13 mouse cellular contexts compared by ENCODE assay signal in the genomic region with DNA sequence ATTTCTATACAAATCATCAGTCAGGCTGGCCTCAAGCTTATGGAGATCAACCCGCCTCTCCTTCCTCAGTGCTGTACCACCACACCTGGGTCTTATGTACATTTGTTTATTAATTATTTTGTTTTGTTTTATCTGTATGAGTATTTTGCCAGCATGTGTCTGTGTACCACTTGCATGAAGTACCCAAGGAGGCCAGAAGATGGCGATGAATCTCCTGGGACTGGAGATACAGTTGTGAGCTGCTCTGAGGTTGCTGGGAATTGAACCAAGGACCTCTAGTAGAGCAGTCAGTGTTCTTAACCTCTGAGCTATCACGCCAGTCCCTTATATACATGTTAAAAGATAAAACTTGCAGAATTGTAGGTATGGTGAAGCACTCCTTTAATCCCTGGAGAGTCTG. TPM values are rescaled to one million over a fixed set of nuclear protein-coding genes. Genes with fewer than 3 reads are reported as not detected.
DNase-seq lines count a peak whose midpoint lies in the region; ATAC-seq and TF ChIP-seq lines count a peak whose summit lies in the region.
"Had no signal": no experiment of that assay in that cellular context is flagged by ENCODE, and none has a peak within 500 bp of the region (broad histone marks: within the 10 kb centered on the region; RNA-seq: fewer than 3 reads in every experiment).

No protein-coding gene starts in this region.

- no peaks in the 10 kb centered on the region for H3K9me3 ChIP-seq in heart, embryonic 10.5 days
- no peaks in the 10 kb centered on the region for H3K9me3 ChIP-seq in neural tube, embryonic 15.5 days (replicated peaks)
- H3K9me3 ChIP-seq in hindbrain, embryonic 16.5 days (ENCODE audit: control insufficient read depth, low read length) = no peaks in the 10 kb centered on the region
- H3K9me3 ChIP-seq in midbrain, embryonic 15.5 days = no peaks in the 10 kb centered on the region
- H3K9me3 ChIP-seq: megakaryocyte, embryonic 14.5 days had no signal

- H3K4me3 ChIP-seq in heart, adult 2 months = no peak overlapping the region
- no peak overlapping the region for H3K4me3 ChIP-seq in heart, embryonic 10.5 days
- no peak overlapping the region for H3K4me3 ChIP-seq in neural tube, embryonic 15.5 days (replicated peaks)
- no peak overlapping the region for H3K4me3 ChIP-seq in hindbrain, embryonic 16.5 days (ENCODE audit: low read length)
- no peak overlapping the region for H3K4me3 ChIP-seq in midbrain, embryonic 15.5 days
- H3K4me3 ChIP-seq: megakaryocyte, embryonic 14.5 days had no signal

- H3K79me2 ChIP-seq in heart, adult 2 months (replicated peaks; ENCODE audit: control insufficient read depth, insufficient read depth, low read length) = no peaks in the 10 kb centered on the region

- no peak overlapping the region for H3K9ac ChIP-seq in heart, adult 2 months (ENCODE audit: low read depth, low read length)
- H3K9ac ChIP-seq in neural tube, embryonic 15.5 days (replicated peaks) = no peak overlapping the region
- no peak overlapping the region for H3K9ac ChIP-seq in hindbrain, embryonic 16.5 days (ENCODE audit: low read depth, low read length)
- no peak overlapping the region for H3K9ac ChIP-seq in midbrain, embryonic 15.5 days

- 78% methylated on average over 3 of the region's 3 CpGs for WGBS in heart, adult 2 months
- WGBS in heart, embryonic 10.5 days = 48% methylated on average over 3 of the region's 3 CpGs
- 50% methylated on average over 3 of the region's 3 CpGs for WGBS in neural tube, embryonic 15.5 days
- 48% methylated on average over 3 of the region's 3 CpGs for WGBS in hindbrain, embryonic 16.5 days
- 51% methylated on average over 3 of the region's 3 CpGs for WGBS in midbrain, embryonic 15.5 days

- no peak for TF ChIP-seq EP300 in heart, adult 2 months (IDR thresholded peaks at IDR 0.05; ENCODE audit: insufficient read depth, low read depth, low read length)

- H3K4me1 ChIP-seq in heart, adult 2 months (ENCODE audit: control insufficient read depth, insufficient read depth, low read length) = peaks cover 13% of the 10 kb centered on the region
- H3K4me1 ChIP-seq in heart, embryonic 10.5 days = peaks cover 41% of the 10 kb centered on the region
- peaks cover 11% of the 10 kb centered on the region; the same call in 1 of the 2 replicates for H3K4me1 ChIP-seq in neural tube, embryonic 15.5 days
- H3K4me1 ChIP-seq in hindbrain, embryonic 16.5 days (ENCODE audit: control insufficient read depth, insufficient read depth, low read depth, low read length) = no peaks in the 10 kb centered on the region; the same call in 1 of the 2 replicates
- H3K4me1 ChIP-seq in midbrain, embryonic 15.5 days = no peaks in the 10 kb centered on the region

- H3K27me3 ChIP-seq in heart, adult 2 months (ENCODE audit: control insufficient read depth, insufficient read depth, low read length) = no peaks in the 10 kb centered on the region
- H3K27me3 ChIP-seq in heart, embryonic 10.5 days (ENCODE audit: insufficient read depth, poor library complexity, severe bottlenecking) = peaks cover 18% of the 10 kb centered on the region
- 0 out of 2 replicates have a peak, but pooled peaks cover 3% of the 10 kb centered on the region for H3K27me3 ChIP-seq in neural tube, embryonic 15.5 days (replicated peaks)
- H3K27me3 ChIP-seq in hindbrain, embryonic 16.5 days (replicated peaks; ENCODE audit: control insufficient read depth, insufficient read depth, low read length) = no peaks in the 10 kb centered on the region
- no peaks in the 10 kb centered on the region for H3K27me3 ChIP-seq in midbrain, embryonic 15.5 days (replicated peaks)

- H3K36me3 ChIP-seq in heart, adult 2 months (ENCODE audit: control insufficient read depth, insufficient read depth, low read length) = no peaks in the 10 kb centered on the region
- no peaks in the 10 kb centered on the region for H3K36me3 ChIP-seq in heart, embryonic 10.5 days
- no peaks in the 10 kb centered on the region for H3K36me3 ChIP-seq in neural tube, embryonic 15.5 days
- H3K36me3 ChIP-seq in hindbrain, embryonic 16.5 days (ENCODE audit: control insufficient read depth, insufficient read depth, low read length) = no peaks in the 10 kb centered on the region
- H3K36me3 ChIP-seq in midbrain, embryonic 15.5 days (replicated peaks) = no peaks in the 10 kb centered on the region

- no peak for DNase-seq in heart, adult 2 months
- DNase-seq in heart, embryonic 10.5 days (ENCODE audit: low spot score) = no peak
- peak; percentile 42 for DNase-seq in neural tube, embryonic 10.5 days (ENCODE audit: extremely low spot score, low spot score)
- peak; percentile 66 for DNase-seq in thymus, postnatal 4 days
- DNase-seq: cerebellum, adult 11 months; kidney, adult 9 months had no signal

- no peak for TF ChIP-seq POLR2A in heart, adult 2 months (IDR thresholded peaks at IDR 0.05; ENCODE audit: insufficient read depth, low read depth, low read length)

- TF ChIP-seq CTCF in heart, adult 2 months (IDR thresholded peaks at IDR 0.05) = peak; percentile 64

- H3K27ac ChIP-seq in heart, adult 2 months = no peak overlapping the region
- no peak overlapping the region for H3K27ac ChIP-seq in heart, embryonic 10.5 days
- H3K27ac ChIP-seq in neural tube, embryonic 15.5 days (replicated peaks) = no peak overlapping the region
- no peak overlapping the region for H3K27ac ChIP-seq in hindbrain, embryonic 16.5 days (ENCODE audit: low read depth, low read length)
- H3K27ac ChIP-seq in midbrain, embryonic 15.5 days = no peak overlapping the region

- no peak for ATAC-seq in neural tube, embryonic 15.5 days (ENCODE audit: low FRiP score)
- ATAC-seq in common myeloid progenitor, adult 5-6 weeks (replicated peaks; ENCODE audit: low read depth, poor library complexity, severe bottlenecking) = peak; percentile 62
- no peak for ATAC-seq in hindbrain, embryonic 16.5 days
- ATAC-seq in midbrain, embryonic 15.5 days (replicated peaks) = no peak

- intact Hi-C loops in heart, adult 2 months (cut with DNase I) = no loop called here

- H3K4me2 ChIP-seq in neural tube, embryonic 15.5 days = no peak overlapping the region
- no peak overlapping the region for H3K4me2 ChIP-seq in hindbrain, embryonic 16.5 days (ENCODE audit: low read length)
- H3K4me2 ChIP-seq in midbrain, embryonic 15.5 days = no peak overlapping the region
- H3K4me2 ChIP-seq: heart, embryonic 11.5 days had no signal

RNA-seq across cellular contexts. Expression of gene Heyl, which starts 10.0 kb away (rescaled TPM):
- total RNA-seq in heart, adult 2 months (2021) = 10 to 100 TPM; 15.8 to 16.5 TPM
- polyA plus RNA-seq in heart, adult 2 months (2012; rRNA removed) = 16.8 and 21.3 TPM in 2 replicates
- 3.2 and 3.9 TPM in 2 replicates for polyA plus RNA-seq in heart, embryonic 10.5 days (2016; fragmentation: Nextera tagmentation; extraction: Ambion mirVana)
- 5.6 and 9.6 TPM in 2 replicates for polyA plus RNA-seq in neural tube, embryonic 15.5 days (2015; fragmentation: Nextera tagmentation; extraction: Ambion mirVana)
- total RNA-seq in common myeloid progenitor, adult 5-6 weeks (2017) = not detected in 2 replicates
- 5.3 and 7.6 TPM in 2 replicates for polyA plus RNA-seq in hindbrain, embryonic 16.5 days (2015; fragmentation: Nextera tagmentation; extraction: Ambion mirVana)
- polyA plus RNA-seq in midbrain, embryonic 15.5 days (2015; fragmentation: Nextera tagmentation; extraction: Ambion mirVana) = 6.9 and 7.0 TPM in 2 replicates

RNA-seq across cellular contexts. Expression of gene Nt5c1a, which starts 22.0 kb away (rescaled TPM):
- total RNA-seq in heart, adult 2 months (2021) = 10 to 100 TPM; 50.8 to 57.6 TPM
- polyA plus RNA-seq in heart, adult 2 months (2012; rRNA removed) = 19.6 and 41.6 TPM in 2 replicates
- polyA plus RNA-seq in heart, embryonic 10.5 days (2016; fragmentation: Nextera tagmentation; extraction: Ambion mirVana) = 0.31 and 0.46 TPM in 2 replicates
- 0.17 TPM in 1 of 2 replicates, not detected in the other for polyA plus RNA-seq in neural tube, embryonic 15.5 days (2015; fragmentation: Nextera tagmentation; extraction: Ambion mirVana)
- total RNA-seq in common myeloid progenitor, adult 5-6 weeks (2017) = not detected in 2 replicates
- polyA plus RNA-seq in hindbrain, embryonic 16.5 days (2015; fragmentation: Nextera tagmentation; extraction: Ambion mirVana) = 0.16 TPM in 1 of 2 replicates, not detected in the other
- polyA plus RNA-seq in midbrain, embryonic 15.5 days (2015; fragmentation: Nextera tagmentation; extraction: Ambion mirVana) = 0.32 TPM in 1 of 2 replicates, not detected in the other
- polyA plus RNA-seq: stomach, embryonic 14.5 days had no signal

RNA-seq across cellular contexts. Expression of gene Pabpc4, which starts 38.8 kb away (rescaled TPM):
- 100 to 1,000 TPM; 336 to 376 TPM for total RNA-seq in heart, adult 2 months (2021)
- polyA plus RNA-seq in heart, adult 2 months (2012; rRNA removed) = 207 and 299 TPM in 2 replicates
- polyA plus RNA-seq in heart, embryonic 10.5 days (2016; fragmentation: Nextera tagmentation; extraction: Ambion mirVana) = 70.4 and 73.3 TPM in 2 replicates
- 28.3 and 31.7 TPM in 2 replicates for polyA plus RNA-seq in neural tube, embryonic 15.5 days (2015; fragmentation: Nextera tagmentation; extraction: Ambion mirVana)
- total RNA-seq in common myeloid progenitor, adult 5-6 weeks (2017) = 140 and 158 TPM in 2 replicates
- 23.0 and 31.4 TPM in 2 replicates for polyA plus RNA-seq in hindbrain, embryonic 16.5 days (2015; fragmentation: Nextera tagmentation; extraction: Ambion mirVana)
- polyA plus RNA-seq in midbrain, embryonic 15.5 days (2015; fragmentation: Nextera tagmentation; extraction: Ambion mirVana) = 30.5 and 31.8 TPM in 2 replicates

RNA-seq across cellular contexts. Expression of gene Hpcal4, which starts 40.3 kb away (rescaled TPM):
- total RNA-seq in heart, adult 2 months (2021) = under 1 TPM; 0.09 to 0.10 TPM
- polyA plus RNA-seq in heart, adult 2 months (2012; rRNA removed) = 0.35 and 0.38 TPM in 2 replicates
- 0.41 and 1.3 TPM in 2 replicates for polyA plus RNA-seq in heart, embryonic 10.5 days (2016; fragmentation: Nextera tagmentation; extraction: Ambion mirVana)
- 33.2 and 34.4 TPM in 2 replicates for polyA plus RNA-seq in neural tube, embryonic 15.5 days (2015; fragmentation: Nextera tagmentation; extraction: Ambion mirVana)
- total RNA-seq in common myeloid progenitor, adult 5-6 weeks (2017) = not detected in 2 replicates
- 46.7 and 63.6 TPM in 2 replicates for polyA plus RNA-seq in hindbrain, embryonic 16.5 days (2015; fragmentation: Nextera tagmentation; extraction: Ambion mirVana)
- polyA plus RNA-seq in midbrain, embryonic 15.5 days (2015; fragmentation: Nextera tagmentation; extraction: Ambion mirVana) = 48.0 and 52.8 TPM in 2 replicates

Comparison
In these comparisons a context has a peak if more than half of its experiments do, and no peak if none do; other contexts are left out.
1. RNA of gene Nt5c1a, which starts 22.0 kb away (polyA plus RNA-seq): 19.6 to 41.6 TPM in heart, adult 2 months; 0.31 to 0.46 TPM in heart, embryonic 10.5 days, 0.17 TPM in neural tube, embryonic 15.5 days, 0.16 TPM in hindbrain, embryonic 16.5 days and 0.32 TPM in midbrain, embryonic 15.5 days; every median in the first group is over 10 times any median in the second.
2. DNase-seq: peak in neural tube, embryonic 10.5 days (single experiment) and thymus, postnatal 4 days (single experiment); none in heart, adult 2 months (0 of 2) and heart, embryonic 10.5 days (single experiment).